Mouse (Mus musculus) bone marrow macrophage, adult 2 months (primary cell): ENCODE results near the gene L3mbtl1.

Source experiments
- CTCF ChIP-seq: IDR thresholded peaks from 2 replicates; pipeline ENCODE4 v1.5.1; 2012; ENCODE audit warnings: low read depth, mild to moderate bottlenecking, low read length, moderate library complexity
- POLR2A ChIP-seq: IDR thresholded peaks from 2 replicates; pipeline ENCODE4 v1.6.1; 2012; ENCODE audit warnings: mild to moderate bottlenecking, low read depth, low read length, borderline replicate concordance

GRCm38 (mm10) chr2:162986764-162987163 is 43.5 kb downstream of the L3mbtl1 start:
- no peak for TF ChIP-seq CTCF
- TF ChIP-seq POLR2A: no peak
